Mouse (Mus musculus) myocyte (in vitro differentiated cells): ENCODE measurements around the gene Cipc.

Experiments
- MAX ChIP-seq: IDR thresholded peaks from one replicate; pipeline ENCODE4 v1.6.1; 2011; ENCODE audit warnings: low read depth, mild to moderate bottlenecking, control low read depth
- MYOD1 ChIP-seq, 3 experiments: IDR thresholded peaks; one replicate each; pipeline ENCODE4 v1.6.1; 2011; ENCODE audit warnings: control low read depth in 2 of 3, low read depth in 2 of 3, mild to moderate bottlenecking in 2 of 3, moderate library complexity in 1 of 3; ENCODE audit not compliant: insufficient read length in 2 of 3, control insufficient read depth in 1 of 3
- POLR2A ChIP-seq: IDR thresholded peaks from one replicate; pipeline ENCODE4 v1.6.1; 2011; ENCODE audit warnings: low read depth, mild to moderate bottlenecking, control low read depth, moderate library complexity; ENCODE audit not compliant: insufficient read length
- POLR2AphosphoS2 ChIP-seq: IDR thresholded peaks from one replicate; pipeline ENCODE4 v1.6.1; 2011; ENCODE audit warnings: low read depth, control low read depth; ENCODE audit not compliant: insufficient read length
- TCF3 ChIP-seq: IDR thresholded peaks from one replicate; pipeline ENCODE4 v1.6.1; 2011; ENCODE audit warnings: low read depth, control low read depth; ENCODE audit not compliant: insufficient read length

GRCm38 (mm10) chr12:86905203-86905602 lies 41.6 kb upstream of the Cipc start:
- TF ChIP-seq POLR2A (no peak), MYOD1 (IDR thresholded peaks at IDR 0.05; ENCODE audit: control insufficient read depth in 1 of 3, insufficient read length in 2 of 3, low read depth in 2 of 3) (no peak), MAX (no peak), TCF3 (no peak), POLR2AphosphoS2 (no peak)
